Mouse (Mus musculus) kidney, embryonic 14.5 days (tissue): ENCODE results near the gene Rpl12. TPM values are rescaled to one million over a fixed set of nuclear protein-coding genes. Genes with fewer than 3 reads are reported as not detected.

Experiments used
- ATAC-seq: fragments of 200-750 bp; cut with Nextera tagmentation; 2 replicates; pipeline ENCODE4 v1.8.0; 2017; ENCODE audit warnings: moderate number of reproducible peaks, mild to moderate bottlenecking, moderate TSS enrichment, moderate library complexity; ENCODE audit not compliant: low FRiP score, low TSS enrichment
- H3K27ac ChIP-seq: fragments of 300-500 bp; sonication (generic); 2 replicates; pipeline ENCODE4 v1.5.1; 2014; ENCODE audit warnings: low read depth, mild to moderate bottlenecking, low read length, moderate library complexity, mixed read lengths
- H3K27me3 ChIP-seq: fragments of 300-500 bp; sonication (generic); 2 replicates; pipeline ENCODE4 v1.6.1; 2014; ENCODE audit warnings: mild to moderate bottlenecking, low read length; ENCODE audit not compliant: control insufficient read depth, insufficient read depth
- H3K36me3 ChIP-seq: fragments of 300-500 bp; sonication (generic); 2 replicates; pipeline ENCODE4 v1.6.1; 2014; ENCODE audit warnings: low read length, mixed read lengths; ENCODE audit not compliant: control insufficient read depth, insufficient read depth
- H3K4me1 ChIP-seq: fragments of 300-500 bp; sonication (generic); 2 replicates; pipeline ENCODE4 v1.6.1; 2014; ENCODE audit warnings: low read length, mixed read lengths; ENCODE audit not compliant: control insufficient read depth, insufficient read depth
- H3K4me2 ChIP-seq: fragments of 300-500 bp; sonication (generic); replicated peaks from 2 replicates; pipeline ENCODE4 v1.6.1; 2014; ENCODE audit warnings: low read depth, mild to moderate bottlenecking, low read length
- H3K4me3 ChIP-seq: fragments of 300-500 bp; sonication (generic); 2 replicates; pipeline ENCODE4 v1.5.1; 2014; ENCODE audit warnings: mild to moderate bottlenecking, low read length
- H3K9ac ChIP-seq: fragments of 300-500 bp; sonication (generic); 2 replicates; pipeline ENCODE4 v1.6.1; 2014; ENCODE audit warnings: low read depth, mild to moderate bottlenecking, low read length, moderate library complexity
- H3K9me3 ChIP-seq: fragments of 300-500 bp; sonication (generic); 2 replicates; pipeline ENCODE4 v1.6.1; 2016; ENCODE audit warnings: low read length; ENCODE audit not compliant: control insufficient read depth
- WGBS: fragments of 180-500 bp; shearing (Covaris S2); extraction: QIAGEN DNeasy Blood & Tissue Kit; methylation state at CpG from one replicate; pipeline ENCODE4 v1.1.7; 2014; 5-methylcytosine and 5-hydroxymethylcytosine counted together
- polyA plus RNA-seq: library from polyadenylated mRNA; unstranded; fragments of >200 nt; fragmentation: Nextera tagmentation; extraction: Ambion mirVana; gene quantifications from 2 replicates; pipeline ENCODE4 v1.2.1, GENCODE M21; 2014

Gene Rpl12
- polyA plus RNA-seq, 1 experiment from 2014 or later = 249 TPM

GRCm38 (mm10) chr2:32928947-32929829, 32.2 kb upstream of the Rpl12 start:
- ATAC-seq = no peak
- 83% methylated on average over 19 of the region's 19 CpGs for WGBS
- Histone ChIP-seq H3K27me3 (no peaks in the 10 kb centered on the region), H3K27ac (no peak overlapping the region), H3K36me3 (peaks cover 19% of the 10 kb centered on the region; the same call in 1 of the 2 replicates), H3K4me1 (no peaks in the 10 kb centered on the region), H3K9ac (0 out of 2 replicates have a peak overlapping the region, but pooled peaks have one; percentile 28), H3K9me3 (no peaks in the 10 kb centered on the region), H3K4me2 (no peak overlapping the region), H3K4me3 (no peak overlapping the region)

- no peak overlapping the region for H3K4me3 ChIP-seq
- H3K27me3 ChIP-seq = no peaks in the 10 kb centered on the region
- no peak for ATAC-seq
- no peak overlapping the region for H3K9ac ChIP-seq
- H3K27ac ChIP-seq = no peak overlapping the region
- no peaks in the 10 kb centered on the region for H3K4me1 ChIP-seq
- H3K4me2 ChIP-seq = no peak overlapping the region
- no peaks in the 10 kb centered on the region for H3K9me3 ChIP-seq
- 81% methylated on average over 7 of the region's 7 CpGs for WGBS
- H3K36me3 ChIP-seq = peaks cover 28% of the 10 kb centered on the region
Measured at GRCm38 (mm10) chr2:32931730-32932129, 29.6 kb upstream of the Rpl12 start.

GRCm38 (mm10) chr2:32938741-32939140, 22.6 kb upstream of the Rpl12 start:
- no peak overlapping the region for H3K27ac ChIP-seq
- H3K9ac ChIP-seq = no peak overlapping the region
- no peaks in the 10 kb centered on the region for H3K4me1 ChIP-seq
- no peaks in the 10 kb centered on the region for H3K9me3 ChIP-seq
- peaks cover 28% of the 10 kb centered on the region for H3K36me3 ChIP-seq
- ATAC-seq = no peak
- H3K4me2 ChIP-seq = no peak overlapping the region
- 96% methylated on average over 5 of the region's 5 CpGs for WGBS
- H3K4me3 ChIP-seq = no peak overlapping the region
- no peaks in the 10 kb centered on the region for H3K27me3 ChIP-seq

- no peak overlapping the region for H3K4me3 ChIP-seq
- H3K9me3 ChIP-seq = no peaks in the 10 kb centered on the region
- H3K9ac ChIP-seq = no peak overlapping the region
- no peaks in the 10 kb centered on the region for H3K27me3 ChIP-seq
- H3K4me1 ChIP-seq = no peaks in the 10 kb centered on the region
- H3K27ac ChIP-seq = no peak overlapping the region
- peaks cover 31% of the 10 kb centered on the region for H3K36me3 ChIP-seq
- WGBS = 77% methylated on average over 5 of the region's 5 CpGs
- no peak for ATAC-seq
- H3K4me2 ChIP-seq = no peak overlapping the region
Measured at GRCm38 (mm10) chr2:32939418-32939817, 21.9 kb upstream of the Rpl12 start.

- Histone ChIP-seq H3K4me2 (no peak overlapping the region), H3K27ac (no peak overlapping the region), H3K4me3 (no peak overlapping the region), H3K9me3 (no peaks in the 10 kb centered on the region), H3K4me1 (no peaks in the 10 kb centered on the region), H3K9ac (no peak overlapping the region), H3K27me3 (no peaks in the 10 kb centered on the region), H3K36me3 (peaks cover 36% of the 10 kb centered on the region)
- WGBS = 91% methylated on average over 4 of the region's 4 CpGs
- ATAC-seq = no peak
Measured at GRCm38 (mm10) chr2:32940483-32940882, 20.9 kb upstream of the Rpl12 start.

- Histone ChIP-seq H3K4me2 (no peak overlapping the region), H3K4me1 (no peaks in the 10 kb centered on the region), H3K27me3 (no peaks in the 10 kb centered on the region), H3K27ac (no peak overlapping the region), H3K36me3 (peaks cover 37% of the 10 kb centered on the region; the same call in 1 of the 2 replicates), H3K9me3 (no peaks in the 10 kb centered on the region), H3K4me3 (no peak overlapping the region), H3K9ac (no peak overlapping the region)
- WGBS = 87% methylated on average over 11 of the region's 11 CpGs
- no peak for ATAC-seq
Measured at GRCm38 (mm10) chr2:32947454-32947853, 13.9 kb upstream of the Rpl12 start.

- H3K9me3 ChIP-seq = 0 out of 2 replicates have a peak, but pooled peaks cover 3% of the 10 kb centered on the region
- no peak overlapping the region for H3K9ac ChIP-seq
- WGBS = 92% methylated on average over 2 of the region's 2 CpGs
- peaks cover 16% of the 10 kb centered on the region for H3K36me3 ChIP-seq
- H3K27ac ChIP-seq = no peak overlapping the region
- H3K4me1 ChIP-seq = no peaks in the 10 kb centered on the region
- H3K27me3 ChIP-seq = no peaks in the 10 kb centered on the region
- no peak for ATAC-seq
- no peak overlapping the region for H3K4me3 ChIP-seq
- H3K4me2 ChIP-seq = no peak overlapping the region
Measured at GRCm38 (mm10) chr2:32954581-32954980, 6.8 kb upstream of the Rpl12 start.

- no peak overlapping the region for H3K4me2 ChIP-seq
- no peak for ATAC-seq
- WGBS = 54% methylated on average over 8 of the region's 8 CpGs
- H3K9ac ChIP-seq = no peak overlapping the region
- no peak overlapping the region for H3K4me3 ChIP-seq
- H3K27ac ChIP-seq = no peak overlapping the region
- H3K9me3 ChIP-seq = 0 out of 2 replicates have a peak, but pooled peaks cover 3% of the 10 kb centered on the region
- peaks cover 11% of the 10 kb centered on the region for H3K36me3 ChIP-seq
- peaks cover 6% of the 10 kb centered on the region for H3K4me1 ChIP-seq
- no peaks in the 10 kb centered on the region for H3K27me3 ChIP-seq
Measured at GRCm38 (mm10) chr2:32957344-32957743, 4.0 kb upstream of the Rpl12 start.

- Histone ChIP-seq H3K36me3 (peaks cover 29% of the 10 kb centered on the region), H3K9me3 (no peaks in the 10 kb centered on the region), H3K4me2 (peak overlapping the region; percentile 57; the same call in 1 of the 2 replicates), H3K27ac (no peak overlapping the region), H3K9ac (no peak overlapping the region; the same call in 1 of the 2 replicates), H3K4me1 (peaks cover 18% of the 10 kb centered on the region), H3K4me3 (no peak overlapping the region; the same call in 1 of the 2 replicates), H3K27me3 (no peaks in the 10 kb centered on the region)
- no peak for ATAC-seq
- WGBS = 88% methylated on average over 4 of the region's 4 CpGs
Measured at GRCm38 (mm10) chr2:32960273-32960672, 1.1 kb upstream of the Rpl12 start.
